Mouse (Mus musculus) left cerebral cortex, postnatal 36 days (tissue): ENCODE measurements around the gene Hdac7. TPM values are rescaled to one million over a fixed set of nuclear protein-coding genes. Genes with fewer than 3 reads are reported as not detected.
A peak's percentile ranks its signal among the peaks of the same experiment; 100 is the strongest.

Source experiments
- DNase-seq, 2 experiments: peaks; one replicate each; pipeline ENCODE4 v3.0.0; 2021 to 2022; ENCODE audit warnings: low spot score in 2 of 2, mixed read lengths in 1 of 2
- intact Hi-C: fragments of 180-260 bp; cut with DNase I; formaldehyde crosslinking; loops from one replicate; pipeline ENCODE4 v1.15.1; 2025
- total RNA-seq, 2 experiments: library from RNA; stranded (reverse); gene quantifications; 2 replicates each; pipeline ENCODE4 v1.2.3; 2021

The Hdac7 gene
- total RNA-seq, 2 experiments from 2014 or later, result 21.4 to 36.4 TPM

DNA sequence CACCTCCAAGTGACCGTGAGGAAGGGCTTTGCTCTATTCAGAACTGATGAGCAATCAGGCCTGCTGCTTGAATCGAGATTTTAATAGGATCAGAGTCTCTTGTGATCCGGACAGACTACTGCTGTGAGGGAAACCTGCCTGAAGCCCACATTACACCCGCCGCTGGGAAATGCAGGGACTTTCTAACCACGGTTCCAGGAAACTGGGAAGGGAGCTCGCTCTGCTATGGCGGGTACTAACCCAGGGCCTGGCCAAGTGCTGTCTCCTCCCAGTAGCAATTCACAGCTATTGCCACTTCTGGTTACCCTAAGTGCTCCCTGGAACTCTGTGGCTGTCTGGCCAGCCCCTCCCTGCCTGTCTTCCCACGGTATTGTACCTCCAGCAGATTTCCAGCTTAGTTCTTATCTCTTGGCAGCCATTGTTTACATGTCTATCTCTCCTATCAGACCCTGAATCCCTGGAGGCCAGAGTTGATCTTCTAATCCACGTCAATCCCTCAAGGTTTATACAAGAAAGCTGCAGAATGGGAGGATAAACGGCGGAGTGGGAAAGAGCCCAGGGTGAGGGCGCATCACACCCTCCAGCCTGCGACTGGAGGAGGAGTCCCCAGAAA is 18.7 kb upstream of the Hdac7 start:
- no peak for DNase-seq
- intact Hi-C loops, result no loop called here

- intact Hi-C loops, result no loop called here
- DNase-seq, result no peak
These were observed 16.1 kb upstream of the Hdac7 start for GRCm38 (mm10) chr15:97860353-97860752.

DNA sequence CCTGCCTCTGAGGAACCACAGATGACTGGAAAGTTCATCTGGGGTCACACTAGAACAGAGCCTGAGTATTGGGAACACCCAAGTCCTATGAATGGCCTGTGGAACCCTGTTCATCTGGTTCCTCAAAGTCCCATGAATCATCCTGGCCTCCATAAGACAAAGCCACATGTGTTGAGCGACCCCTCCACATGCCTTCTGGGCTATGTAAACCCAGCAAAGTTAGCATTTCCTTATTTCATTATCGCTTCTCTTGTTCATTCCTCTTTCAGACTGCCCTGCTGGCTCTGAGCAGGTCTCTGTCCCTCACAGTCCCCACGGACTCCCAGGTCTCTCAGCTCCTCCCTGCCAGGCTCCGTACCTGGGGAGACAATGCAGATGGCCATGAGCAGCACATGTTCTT is 14.1 kb upstream of the Hdac7 start:
- intact Hi-C loops, result no loop called here
- DNase-seq, result no peak

DNA sequence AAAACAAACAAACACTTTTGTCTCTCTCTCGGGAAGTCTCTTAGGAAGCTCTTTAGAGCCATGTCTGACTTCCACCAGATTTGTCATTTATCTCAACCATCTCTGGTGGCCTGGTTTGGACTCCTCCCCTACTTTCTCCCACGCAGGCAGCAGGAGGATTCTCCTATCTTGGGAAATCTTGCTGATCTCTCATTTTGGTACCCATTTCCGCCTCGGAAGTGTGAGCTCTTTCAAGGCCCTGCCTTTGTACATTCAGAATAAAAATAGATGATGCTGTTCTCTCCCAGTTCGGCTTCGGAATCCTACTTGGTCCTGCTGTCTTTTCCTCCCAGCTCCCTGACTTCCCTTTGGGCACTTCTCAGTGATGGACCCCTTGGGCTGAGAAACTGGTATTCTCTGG is 10.2 kb upstream of the Hdac7 start:
- intact Hi-C loops, result loop anchor here (5.0 kb wide), 1 partner anchor 98 kb away; no protein-coding TSS in a partner anchor
- peak in 1 of 2 experiments; percentile 30 for DNase-seq

GRCm38 (mm10) chr15:97854059-97854458 is 9.8 kb upstream of the Hdac7 start:
- intact Hi-C loops, result loop anchor here (5.0 kb wide), 1 partner anchor 98 kb away; no protein-coding TSS in a partner anchor
- no peak for DNase-seq

GRCm38 (mm10) chr15:97852291-97852690 is 8.0 kb upstream of the Hdac7 start:
- intact Hi-C loops, result loop anchor here (5.0 kb wide), 1 partner anchor 100 kb away; no protein-coding TSS in a partner anchor
- no peak for DNase-seq

DNA sequence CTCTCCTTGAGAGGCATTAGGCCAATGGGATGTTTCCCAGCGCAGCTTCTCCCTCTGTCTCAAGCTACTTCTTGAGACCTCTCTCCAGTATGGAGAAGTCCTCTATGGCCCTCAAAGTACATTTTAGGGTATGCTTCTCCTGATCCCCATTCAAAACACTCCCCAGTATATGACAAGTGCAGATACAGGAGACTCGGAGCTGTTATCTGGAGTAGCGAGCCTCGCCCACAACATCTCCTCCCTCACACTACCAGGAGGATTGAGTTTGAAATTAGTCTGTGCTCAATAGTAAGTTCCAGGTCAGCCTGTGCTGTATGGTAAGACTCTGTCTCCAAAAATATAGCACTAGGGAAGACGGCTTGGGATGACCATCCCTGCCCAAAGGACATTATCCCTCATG is 6.7 kb upstream of the Hdac7 start:
- no peak for DNase-seq
- intact Hi-C loops, result loop anchor here (5.0 kb wide), 1 partner anchor 101 kb away; no protein-coding TSS in a partner anchor

DNA sequence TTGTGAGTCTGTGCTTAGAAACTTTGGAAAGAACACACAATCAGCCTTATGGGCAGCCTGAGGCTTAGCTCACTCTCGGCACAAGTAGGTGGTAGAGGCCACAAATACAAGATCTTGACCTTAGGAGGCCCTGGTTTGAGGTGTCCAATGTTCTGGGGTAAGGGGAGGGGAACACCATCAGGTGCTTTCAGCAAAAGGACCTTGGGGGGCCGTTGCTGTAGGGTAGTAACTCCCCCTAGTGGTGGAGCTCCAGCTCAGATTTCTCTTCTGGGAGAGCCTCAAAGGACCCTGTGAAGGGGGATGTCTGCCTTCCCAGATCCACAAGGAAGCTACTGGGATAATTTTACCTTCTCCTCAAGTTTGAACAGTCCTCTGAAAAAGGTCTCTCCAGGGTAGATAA is 6.1 kb upstream of the Hdac7 start:
- DNase-seq, result no peak
- intact Hi-C loops, result loop anchor here (5.0 kb wide), 1 partner anchor 102 kb away; no protein-coding TSS in a partner anchor

DNA sequence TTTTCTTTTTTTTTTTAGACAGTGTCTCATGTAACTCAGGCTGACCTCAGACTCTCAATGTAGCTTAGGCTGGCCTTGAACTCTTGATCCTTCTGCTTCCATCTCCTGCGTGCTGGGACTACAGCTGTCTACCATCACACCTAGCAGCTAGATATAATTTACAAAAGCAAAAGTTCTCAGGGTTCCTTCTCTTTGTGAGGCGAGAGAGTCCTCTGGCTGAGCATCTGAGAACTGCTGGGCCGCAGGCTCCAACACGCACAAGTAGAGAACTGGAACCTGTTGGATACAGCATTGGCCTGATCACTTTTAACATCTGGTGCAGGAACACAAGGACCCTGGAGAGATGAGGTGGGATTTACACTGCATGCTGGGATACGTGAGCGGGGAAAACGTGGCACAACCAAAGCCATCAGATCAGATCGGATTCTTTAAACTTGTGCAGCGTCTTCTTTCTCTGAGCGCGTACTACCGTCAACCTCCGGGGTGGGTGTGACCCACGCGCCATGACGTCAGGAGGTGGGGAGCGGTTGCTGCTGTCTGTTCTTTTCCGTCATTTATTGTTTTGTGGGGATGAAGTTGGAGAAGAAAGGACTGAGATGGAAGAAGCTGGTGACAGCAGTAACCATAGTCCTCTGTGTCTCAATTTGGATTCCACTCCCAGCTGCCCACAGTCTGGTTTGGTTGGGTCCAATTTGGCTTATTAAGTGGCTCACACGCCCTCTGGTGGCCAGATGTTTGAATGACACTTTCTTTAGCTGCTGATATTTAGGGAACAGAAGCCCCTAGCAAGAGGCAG is 5.0 kb upstream of the Hdac7 start:
- intact Hi-C loops, result loop anchor here (2.0 to 5.0 kb wide), 3 partner anchors 37 to 131 kb away; no protein-coding TSS in a partner anchor
- DNase-seq, result peak; percentile 74 to 83

GRCm38 (mm10) chr15:97847866-97848265 is 3.6 kb upstream of the Hdac7 start:
- intact Hi-C loops, result loop anchor here (2.0 to 5.0 kb wide), 3 partner anchors 36 to 129 kb away; no protein-coding TSS in a partner anchor
- DNase-seq, result no peak

- intact Hi-C loops, result loop anchor here (5.0 kb wide), 2 partner anchors 35 to 65 kb away; no protein-coding TSS in a partner anchor
- DNase-seq, result no peak
These were observed 3.0 kb upstream of the Hdac7 start for GRCm38 (mm10) chr15:97847285-97847684.

DNA sequence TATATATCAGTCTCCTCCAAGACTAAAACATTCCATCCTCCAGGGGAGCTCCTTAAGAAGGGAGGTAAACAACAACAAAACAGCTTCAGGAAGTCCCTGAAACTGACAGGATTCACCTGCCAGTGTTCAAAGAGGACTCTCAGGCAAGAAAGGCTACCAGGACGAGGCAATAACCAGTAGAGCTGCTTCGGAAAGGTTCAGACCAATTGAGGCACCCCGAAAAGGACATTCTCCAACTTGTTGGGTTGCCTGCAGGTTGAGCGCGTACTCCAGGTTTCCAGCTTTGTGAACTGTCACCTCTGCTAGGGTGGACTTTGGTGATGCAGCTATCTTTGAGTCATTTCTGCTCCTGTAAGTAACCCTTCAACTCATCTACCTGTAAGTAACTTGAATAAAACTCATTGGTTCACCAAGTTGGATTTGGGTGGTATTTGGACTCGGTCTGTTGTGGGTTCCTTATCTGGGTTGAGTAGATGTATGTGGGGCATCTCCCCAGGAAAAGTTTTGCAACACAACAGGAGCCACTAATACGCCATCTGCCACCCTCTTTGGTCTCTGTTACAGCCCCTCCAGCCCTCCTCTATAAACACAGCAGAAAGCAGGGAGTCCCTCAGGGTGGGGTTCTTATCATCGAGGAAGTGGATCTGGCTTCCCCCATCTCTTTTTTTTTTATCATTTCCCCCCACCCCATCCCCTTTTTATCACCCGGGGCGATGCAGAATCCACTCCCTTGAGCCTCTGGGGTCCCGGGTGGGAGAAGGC is 2.0 kb upstream of the Hdac7 start:
- intact Hi-C loops, result loop anchor here (5.0 kb wide), 2 partner anchors 34 to 64 kb away; no protein-coding TSS in a partner anchor
- DNase-seq, result no peak

DNA sequence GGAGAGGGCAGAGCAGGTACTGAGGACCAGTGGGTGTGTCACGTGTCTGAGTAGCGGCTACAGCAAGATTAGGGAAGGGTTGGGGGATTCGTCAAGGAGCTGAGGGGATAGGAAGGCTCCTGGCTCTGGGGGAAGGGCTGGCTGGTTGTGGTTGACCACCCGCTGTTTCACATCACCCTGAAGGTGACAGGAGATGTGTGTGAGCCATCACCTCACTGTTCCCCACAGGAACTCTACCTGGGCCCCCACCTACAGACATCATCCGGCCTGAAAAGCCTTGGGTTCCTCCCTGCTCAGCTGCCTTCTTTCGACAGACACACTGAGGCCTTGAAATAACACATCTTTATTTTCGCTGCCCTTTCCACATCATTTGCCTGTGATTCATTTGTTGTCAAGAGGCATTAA is 1.1 kb downstream of the Hdac7 start:
- intact Hi-C loops, result no loop called here

DNA sequence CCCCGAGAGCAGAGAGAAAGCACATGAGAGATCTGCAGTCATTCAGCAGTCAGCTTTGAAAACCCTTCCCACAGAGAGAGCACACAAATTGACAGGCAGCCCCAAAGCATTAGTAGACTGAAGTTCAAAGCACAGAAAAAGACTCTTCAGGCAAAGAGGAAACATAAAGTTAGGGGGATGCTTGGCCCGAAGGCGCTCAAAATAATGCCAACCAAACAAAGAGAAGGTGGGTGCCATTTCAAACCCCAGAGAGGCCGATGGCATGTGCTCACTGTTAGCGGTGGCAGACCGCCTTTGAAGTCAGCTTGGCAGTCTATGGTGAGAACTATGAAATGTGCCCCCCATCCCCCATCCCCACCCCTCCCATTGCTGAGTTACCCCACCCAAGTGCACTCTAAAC is 2.2 kb downstream of the Hdac7 start:
- intact Hi-C loops, result no loop called here
- DNase-seq, result no peak

More for the DNA sequence above, 1.1 kb downstream of the Hdac7 start:
- no peak for DNase-seq

GRCm38 (mm10) chr15:97841383-97841782 is 2.9 kb downstream of the Hdac7 start:
- intact Hi-C loops, result no loop called here
- DNase-seq, result no peak

- intact Hi-C loops, result no loop called here
These were observed 3.5 kb downstream of the Hdac7 start for GRCm38 (mm10) chr15:97840781-97841180.

GRCm38 (mm10) chr15:97839991-97840455 is 4.3 kb downstream of the Hdac7 start:
- intact Hi-C loops, result no loop called here
- DNase-seq, result no peak

More at GRCm38 (mm10) chr15:97840781-97841180, 3.5 kb downstream of the Hdac7 start:
- DNase-seq, result no peak

DNA sequence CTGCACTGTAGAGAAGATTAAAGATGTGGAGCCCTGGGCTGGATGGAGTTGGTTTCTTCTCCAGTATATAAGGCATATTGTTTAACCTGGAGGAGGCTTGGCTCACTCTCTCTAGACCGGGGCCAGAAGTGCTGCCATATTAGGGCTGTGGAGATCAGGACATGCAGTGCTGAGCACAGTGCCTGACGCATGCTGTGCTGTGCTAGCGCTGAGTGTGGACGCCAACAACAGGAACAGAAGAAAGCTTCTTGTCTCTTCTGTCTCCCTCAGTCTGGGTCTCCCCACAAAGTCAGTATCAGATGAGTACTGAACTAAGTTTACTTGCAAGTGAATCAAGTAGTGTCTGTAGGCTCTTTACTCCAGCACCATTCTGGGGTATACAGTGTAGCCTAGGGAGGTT is 4.8 kb downstream of the Hdac7 start:
- intact Hi-C loops, result no loop called here
- DNase-seq, result no peak

GRCm38 (mm10) chr15:97839012-97839411 is 5.3 kb downstream of the Hdac7 start:
- no peak for DNase-seq
- intact Hi-C loops, result no loop called here

- intact Hi-C loops, result no loop called here
- DNase-seq, result no peak
These were observed 5.9 kb downstream of the Hdac7 start for GRCm38 (mm10) chr15:97838395-97838794.
